Mouse (Mus musculus) limb, embryonic 14.5 days (tissue): ENCODE measurements around the gene Cpne2. TPM values are rescaled to one million over a fixed set of nuclear protein-coding genes. Genes with fewer than 3 reads are reported as not detected.
A peak's percentile ranks its signal among the peaks of the same experiment; 100 is the strongest.

Experiments
- ATAC-seq: fragments of 200-750 bp; cut with Nextera tagmentation; 2 replicates; pipeline ENCODE4 v1.8.0; 2017; ENCODE audit warnings: low read depth, moderate number of reproducible peaks, moderate TSS enrichment; ENCODE audit not compliant: low FRiP score
- DNase-seq: peaks from one replicate; pipeline ENCODE4 v3.0.0-alpha.2; 2015; ENCODE audit warnings: low spot score
- H3K27ac ChIP-seq: fragments of 300-500 bp; sonication (generic); replicated peaks from 2 replicates; pipeline ENCODE4 v1.5.1; 2014; ENCODE audit warnings: low read depth, mild to moderate bottlenecking, low read length, moderate library complexity, mixed read lengths
- H3K27me3 ChIP-seq: fragments of 300-500 bp; sonication (generic); 2 replicates; pipeline ENCODE4 v1.6.1; 2014; ENCODE audit warnings: low read length, mixed read lengths; ENCODE audit not compliant: control insufficient read depth, insufficient read depth
- H3K36me3 ChIP-seq: fragments of 300-500 bp; sonication (generic); 2 replicates; pipeline ENCODE4 v1.6.1; 2014; ENCODE audit warnings: mild to moderate bottlenecking, low read length, moderate library complexity, mixed read lengths; ENCODE audit not compliant: control insufficient read depth, insufficient read depth
- H3K4me1 ChIP-seq: fragments of 300-500 bp; sonication (generic); 2 replicates; pipeline ENCODE4 v1.6.1; 2014; ENCODE audit warnings: antibody characterized with exemption, low read length, mixed read lengths; ENCODE audit not compliant: control insufficient read depth, insufficient read depth
- H3K4me2 ChIP-seq: fragments of 300-500 bp; sonication (generic); replicated peaks from 2 replicates; pipeline ENCODE4 v1.6.1; 2014; ENCODE audit warnings: low read depth, mild to moderate bottlenecking, low read length, moderate library complexity; ENCODE audit not compliant: severe bottlenecking
- H3K4me3 ChIP-seq: fragments of 300-500 bp; sonication (generic); replicated peaks from 2 replicates; pipeline ENCODE4 v1.5.1; 2014; ENCODE audit warnings: low read length
- H3K9ac ChIP-seq: fragments of 300-500 bp; sonication (generic); 2 replicates; pipeline ENCODE4 v1.6.1; 2014; ENCODE audit warnings: mild to moderate bottlenecking, low read depth, low read length, moderate library complexity; ENCODE audit not compliant: severe bottlenecking
- H3K9me3 ChIP-seq: fragments of 300-500 bp; sonication (generic); 2 replicates; pipeline ENCODE4 v1.6.1; 2016; ENCODE audit warnings: low read length; ENCODE audit not compliant: control insufficient read depth
- POLR2A ChIP-seq: fragments of 200-500 bp; IDR thresholded peaks from 2 replicates; pipeline ENCODE4 v1.8.0; 2012; ENCODE audit warnings: inconsistent platforms, mild to moderate bottlenecking, moderate library complexity, borderline replicate concordance; ENCODE audit not compliant: insufficient read depth, insufficient read length; ENCODE audit errors: extremely low read depth
- WGBS: fragments of 180-500 bp; shearing (Covaris S2); extraction: QIAGEN DNeasy Blood & Tissue Kit; methylation state at CpG from one replicate; pipeline ENCODE4 v1.1.7; 2014; 5-methylcytosine and 5-hydroxymethylcytosine counted together
- polyA plus RNA-seq, 2 experiments: library from polyadenylated mRNA; depleted of rRNA in 1 of 2; stranded (reverse) in 1 of 2; unstranded in 1 of 2; fragments of >200 nt; fragmentation: Nextera tagmentation in 1 of 2; extraction: Ambion mirVana in 1 of 2; gene quantifications; 2 replicates each; pipeline versions ENCODE4 v1.2.1 to v1.2.3; 2012 to 2014

Gene Cpne2
- polyA plus RNA-seq, 2 experiments, result 12.1 to 24.7 TPM

GRCm38 (mm10) chr8:94535631-94536030, 2.8 kb downstream of the Cpne2 start:
- Histone ChIP-seq H3K4me1 (0 out of 2 replicates have a peak, but pooled peaks cover 3% of the 10 kb centered on the region), H3K27me3 (peaks cover 28% of the 10 kb centered on the region), H3K9me3 (no peaks in the 10 kb centered on the region), H3K36me3 (no peaks in the 10 kb centered on the region), H3K9ac (no peak overlapping the region), H3K4me2 (no peak overlapping the region), H3K4me3 (no peak overlapping the region), H3K27ac (no peak overlapping the region)
- 68% methylated on average over 7 of the region's 7 CpGs for WGBS
- ATAC-seq (no peak), DNase-seq (no peak)
- no peak for TF ChIP-seq POLR2A

- H3K27me3 ChIP-seq, result peaks cover 19% of the 10 kb centered on the region
- no peak overlapping the region for H3K4me3 ChIP-seq
- no peak for TF ChIP-seq POLR2A
- no peaks in the 10 kb centered on the region for H3K9me3 ChIP-seq
- no peak overlapping the region for H3K4me2 ChIP-seq
- ATAC-seq (no peak), DNase-seq (no peak)
- 81% methylated on average over 2 of the region's 2 CpGs for WGBS
- H3K4me1 ChIP-seq, result no peaks in the 10 kb centered on the region
- no peak overlapping the region for H3K27ac ChIP-seq
- H3K9ac ChIP-seq, result no peak overlapping the region
- no peaks in the 10 kb centered on the region for H3K36me3 ChIP-seq
Measured at GRCm38 (mm10) chr8:94537456-94537855, 4.7 kb downstream of the Cpne2 start.

GRCm38 (mm10) chr8:94540025-94540424, 7.2 kb downstream of the Cpne2 start:
- Histone ChIP-seq H3K36me3 (no peaks in the 10 kb centered on the region), H3K9me3 (no peaks in the 10 kb centered on the region), H3K4me2 (no peak overlapping the region), H3K4me3 (no peak overlapping the region), H3K27ac (no peak overlapping the region), H3K9ac (no peak overlapping the region), H3K4me1 (0 out of 2 replicates have a peak, but pooled peaks cover 7% of the 10 kb centered on the region), H3K27me3 (0 out of 2 replicates have a peak, but pooled peaks cover 1% of the 10 kb centered on the region)
- WGBS, result 100% methylated on average over 2 of the region's 2 CpGs
- no peak for ATAC-seq
- no peak for DNase-seq
- TF ChIP-seq POLR2A, result no peak

GRCm38 (mm10) chr8:94540889-94541795, 8.4 kb downstream of the Cpne2 start:
- Histone ChIP-seq H3K27ac (no peak overlapping the region), H3K9ac (no peak overlapping the region), H3K9me3 (no peaks in the 10 kb centered on the region), H3K36me3 (no peaks in the 10 kb centered on the region), H3K4me3 (no peak overlapping the region), H3K27me3 (no peaks in the 10 kb centered on the region), H3K4me1 (0 out of 2 replicates have a peak, but pooled peaks cover 7% of the 10 kb centered on the region), H3K4me2 (no peak overlapping the region)
- no peak for TF ChIP-seq POLR2A
- ATAC-seq (no peak), DNase-seq (no peak)
- WGBS, result 61% methylated on average over 16 of the region's 18 CpGs

GRCm38 (mm10) chr8:94543981-94544380, 11.2 kb downstream of the Cpne2 start:
- Histone ChIP-seq H3K27ac (no peak overlapping the region), H3K9me3 (no peaks in the 10 kb centered on the region), H3K4me3 (no peak overlapping the region), H3K27me3 (no peaks in the 10 kb centered on the region), H3K4me2 (peak overlapping the region; percentile 13; the same call in 1 of the 2 replicates), H3K9ac (no peak overlapping the region), H3K36me3 (no peaks in the 10 kb centered on the region), H3K4me1 (0 out of 2 replicates have a peak, but pooled peaks cover 7% of the 10 kb centered on the region)
- WGBS, result 16% methylated on average over 8 of the region's 8 CpGs
- TF ChIP-seq POLR2A, result no peak
- ATAC-seq, result peak; percentile 26; the same call in 1 of the 2 replicates
- no peak for DNase-seq
